Mouse (Mus musculus): ENCODE results near the gene Nol11.

DNA sequence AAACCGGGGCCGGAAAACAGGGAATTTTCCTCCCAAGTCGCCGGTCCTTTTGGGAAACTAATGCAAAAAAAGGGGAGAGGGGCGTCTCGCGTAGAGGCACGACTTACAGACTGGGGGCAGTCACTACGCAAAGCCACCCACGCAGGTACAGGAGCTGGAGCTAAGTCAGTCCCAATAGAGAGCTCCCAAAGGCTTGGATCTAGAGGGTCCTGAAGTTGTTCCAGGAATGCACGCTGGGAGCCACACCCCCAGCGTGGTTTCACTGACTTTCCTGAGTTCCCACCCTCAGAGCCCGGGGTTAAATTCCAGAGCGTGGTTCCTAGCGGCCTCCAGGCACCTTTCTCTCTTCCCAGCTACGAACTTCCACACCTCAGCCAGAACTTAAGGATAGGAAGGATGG, 56.8 kb downstream of the Nol11 start:
- TF ChIP-seq CTCF (IDR thresholded peaks at IDR 0.05; ENCODE audit: insufficient read depth, low read length) (no peak), POLR2A (IDR thresholded peaks at IDR 0.05; ENCODE audit: borderline replicate concordance, extremely low read depth, low read depth, low read length) (no peak)
